Mouse (Mus musculus): Measurements from ENCODE around the gene Irf2bpl. TPM values are rescaled to one million over a fixed set of nuclear protein-coding genes. Genes with fewer than 3 reads are reported as not detected.
A peak's percentile ranks its signal among the peaks of the same experiment; 100 is the strongest.

Irf2bpl gene
- polyA plus RNA-seq, 2 experiments = 1.4 TPM

- ATAC-seq (ENCODE audit: insufficient read depth) = peak; percentile 9; the same call in 1 of the 2 replicates
- H3K4me3 ChIP-seq (ENCODE audit: insufficient read depth in 1 of 2, low read depth in 2 of 2, low read length in 2 of 2) = peak overlapping the region; percentile 37 to 62
- no peaks in the 10 kb centered on the region for H3K36me3 ChIP-seq (replicated peaks; ENCODE audit: control insufficient read depth, insufficient read depth, low read depth)
- H3K27ac ChIP-seq = peak overlapping the region; percentile 88
- peak overlapping the region; percentile 94 for H3K4me2 ChIP-seq (ENCODE audit: low read depth)
- H3K9me3 ChIP-seq (ENCODE audit: control insufficient read depth, low read length) = no peaks in the 10 kb centered on the region
- H3K4me1 ChIP-seq (replicated peaks; ENCODE audit: control insufficient read depth in 2 of 2, insufficient read depth in 2 of 2, low read length in 1 of 2) = peaks cover 25 to 55% of the 10 kb centered on the region in 2 experiments
- DNase-seq (ENCODE audit: low read depth in 3 of 3, low spot score in 3 of 3) = no peak
- peaks cover 4% of the 10 kb centered on the region for H3K27me3 ChIP-seq (ENCODE audit: control insufficient read depth, insufficient read depth, low read length)
- H3K9ac ChIP-seq (replicated peaks) = peak overlapping the region; percentile 50
- 4% methylated on average over 12 of the region's 12 CpGs for WGBS (ENCODE audit: insufficient replicate concordance)
- no peak for TF ChIP-seq EP300 (IDR thresholded peaks at IDR 0.05; ENCODE audit: low read depth)
- no peak for TF ChIP-seq CTCF (IDR thresholded peaks at IDR 0.05; ENCODE audit: low read depth)
These were observed 10.3 kb upstream of the Irf2bpl start for GRCm38 (mm10) chr12:86894841-86895428.

- peak; percentile 86 for ATAC-seq (ENCODE audit: insufficient read depth)
- under 1% methylated on average over 22 of the region's 26 CpGs for WGBS (ENCODE audit: insufficient replicate concordance)
- Histone ChIP-seq H3K9me3 (ENCODE audit: control insufficient read depth, low read length) (no peaks in the 10 kb centered on the region), H3K4me3 (ENCODE audit: insufficient read depth in 1 of 2, low read depth in 2 of 2, low read length in 2 of 2) (peak overlapping the region; percentile 59 to 75), H3K9ac (replicated peaks) (peak overlapping the region; percentile 63), H3K27me3 (ENCODE audit: control insufficient read depth, insufficient read depth, low read length) (peaks cover 5% of the 10 kb centered on the region), H3K27ac (peak overlapping the region; percentile 88), H3K4me1 (replicated peaks; ENCODE audit: control insufficient read depth in 2 of 2, insufficient read depth in 2 of 2, low read length in 1 of 2) (peaks cover 25 to 57% of the 10 kb centered on the region in 2 experiments), H3K36me3 (replicated peaks; ENCODE audit: control insufficient read depth, insufficient read depth, low read depth) (no peaks in the 10 kb centered on the region), H3K4me2 (ENCODE audit: low read depth) (peak overlapping the region; percentile 94)
- TF ChIP-seq CTCF (IDR thresholded peaks at IDR 0.05; ENCODE audit: low read depth) (no peak), EP300 (IDR thresholded peaks at IDR 0.05; ENCODE audit: low read depth) (peak; percentile 69)
- peak; percentile 87 to 94 (median 88) for DNase-seq (ENCODE audit: low read depth in 3 of 3, low spot score in 3 of 3)
These were observed 9.7 kb upstream of the Irf2bpl start for GRCm38 (mm10) chr12:86894184-86894839.

- Histone ChIP-seq H3K27me3 (ENCODE audit: control insufficient read depth, insufficient read depth, low read length) (peaks cover 11% of the 10 kb centered on the region), H3K4me3 (ENCODE audit: insufficient read depth in 1 of 2, low read depth in 2 of 2, low read length in 2 of 2) (peak overlapping the region; percentile 59 to 75), H3K9me3 (ENCODE audit: control insufficient read depth, low read length) (no peaks in the 10 kb centered on the region), H3K4me1 (replicated peaks; ENCODE audit: control insufficient read depth in 2 of 2, insufficient read depth in 2 of 2, low read length in 1 of 2) (peaks cover 28 to 62% of the 10 kb centered on the region in 2 experiments), H3K4me2 (ENCODE audit: low read depth) (peak overlapping the region; percentile 94), H3K36me3 (replicated peaks; ENCODE audit: control insufficient read depth, insufficient read depth, low read depth) (no peaks in the 10 kb centered on the region), H3K27ac (peak overlapping the region; percentile 88), H3K9ac (replicated peaks) (peak overlapping the region; percentile 63)
- DNase-seq (ENCODE audit: low read depth in 3 of 3, low spot score in 3 of 3) (no peak), ATAC-seq (ENCODE audit: insufficient read depth) (peak; percentile 23; the same call in 1 of the 2 replicates)
- WGBS (ENCODE audit: insufficient replicate concordance) = 5% methylated on average over 20 of the region's 20 CpGs
- TF ChIP-seq EP300 (IDR thresholded peaks at IDR 0.05; ENCODE audit: low read depth) (no peak), CTCF (IDR thresholded peaks at IDR 0.05; ENCODE audit: low read depth) (no peak)
These were observed 9.0 kb upstream of the Irf2bpl start for GRCm38 (mm10) chr12:86893326-86894183.

GRCm38 (mm10) chr12:86892711-86893311, 8.2 kb upstream of the Irf2bpl start:
- peaks cover 18% of the 10 kb centered on the region for H3K27me3 ChIP-seq (ENCODE audit: control insufficient read depth, insufficient read depth, low read length)
- no peaks in the 10 kb centered on the region for H3K36me3 ChIP-seq (replicated peaks; ENCODE audit: control insufficient read depth, insufficient read depth, low read depth)
- peak overlapping the region in 1 of 2 experiments; percentile 56; a peak in 2 of 4 replicates for H3K4me3 ChIP-seq (ENCODE audit: insufficient read depth in 1 of 2, low read depth in 2 of 2, low read length in 2 of 2)
- H3K9ac ChIP-seq (replicated peaks) = no peak overlapping the region; the same call in 1 of the 2 replicates
- no peak overlapping the region for H3K27ac ChIP-seq
- ATAC-seq (ENCODE audit: insufficient read depth) (no peak), DNase-seq (ENCODE audit: low read depth in 3 of 3, low spot score in 3 of 3) (no peak)
- 4% methylated on average over 18 of the region's 18 CpGs for WGBS (ENCODE audit: insufficient replicate concordance)
- H3K4me2 ChIP-seq (ENCODE audit: low read depth) = peak overlapping the region; percentile 94
- no peaks in the 10 kb centered on the region for H3K9me3 ChIP-seq (ENCODE audit: control insufficient read depth, low read length)
- H3K4me1 ChIP-seq (replicated peaks; ENCODE audit: control insufficient read depth in 2 of 2, insufficient read depth in 2 of 2, low read length in 1 of 2) = peaks cover 28 to 59% of the 10 kb centered on the region in 2 experiments
- TF ChIP-seq CTCF (IDR thresholded peaks at IDR 0.05; ENCODE audit: low read depth) = no peak
- no peak for TF ChIP-seq EP300 (IDR thresholded peaks at IDR 0.05; ENCODE audit: low read depth)

All from liver, embryonic 14.5 days (tissue).